9 mouse cellular contexts compared by ENCODE assay signal in the genomic region with DNA sequence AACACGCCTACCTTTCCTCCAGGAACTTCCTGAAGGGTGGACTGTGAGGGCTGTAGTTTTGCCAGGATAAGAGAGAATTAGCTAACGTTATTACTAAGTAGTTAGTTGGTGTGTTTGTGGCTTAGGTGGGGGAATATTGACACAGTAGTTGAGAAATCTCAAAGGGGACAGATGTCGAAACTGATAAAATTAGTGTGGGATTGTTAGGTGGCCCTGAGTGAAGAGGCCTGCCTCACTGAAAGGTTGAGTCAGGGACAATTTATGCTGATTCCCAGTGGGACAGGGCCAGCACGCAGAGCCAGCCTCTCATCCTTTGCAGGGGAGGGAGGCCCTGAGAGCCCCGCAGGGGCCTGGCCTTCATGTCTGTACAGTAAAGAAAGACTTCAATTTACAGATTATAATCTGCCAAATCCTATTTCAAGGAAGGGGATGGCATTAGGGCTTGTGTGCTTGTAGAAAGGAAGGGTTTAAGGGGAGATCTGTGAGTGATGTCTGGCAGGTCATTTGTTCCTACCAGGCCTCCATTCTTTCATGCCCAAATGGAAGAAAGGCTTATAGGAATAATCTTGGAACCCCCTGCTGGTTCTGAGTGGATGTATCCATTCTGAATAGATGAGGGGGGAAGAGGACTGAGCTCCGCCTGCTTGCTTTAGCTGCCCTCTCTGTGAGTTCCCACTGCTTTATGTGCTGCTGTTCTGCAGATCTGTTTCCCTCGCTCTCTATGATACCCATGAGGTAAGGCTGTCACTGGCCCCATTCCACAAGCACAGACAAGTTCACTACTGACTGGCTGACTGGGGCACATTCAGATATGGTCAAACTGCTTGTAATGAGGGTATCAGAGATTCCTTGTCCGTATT. TPM values are rescaled to one million over a fixed set of nuclear protein-coding genes. Genes with fewer than 3 reads are reported as not detected.
DNase-seq lines count a peak whose midpoint lies in the region; ATAC-seq and TF ChIP-seq lines count a peak whose summit lies in the region.
"Had no signal": no experiment of that assay in that cellular context is flagged by ENCODE, and none has a peak within 500 bp of the region (broad histone marks: within the 10 kb centered on the region; RNA-seq: fewer than 3 reads in every experiment).

No protein-coding gene starts in this region.

- no peak for TF ChIP-seq POLR2A in heart, adult 2 months (IDR thresholded peaks at IDR 0.05; ENCODE audit: insufficient read depth, low read depth, low read length)

- TF ChIP-seq EP300 in heart, adult 2 months (IDR thresholded peaks at IDR 0.05; ENCODE audit: insufficient read depth, low read depth, low read length) = no peak

- 0 out of 2 replicates have a peak, but pooled peaks have one; percentile 7 for TF ChIP-seq CTCF in heart, adult 2 months (IDR thresholded peaks at IDR 0.05)

- peaks cover 4% of the 10 kb centered on the region; the same call in 1 of the 2 replicates for H3K79me2 ChIP-seq in heart, adult 2 months (replicated peaks; ENCODE audit: control insufficient read depth, insufficient read depth, low read length)

- H3K27me3 ChIP-seq in heart, adult 2 months (ENCODE audit: control insufficient read depth, insufficient read depth, low read length) = no peaks in the 10 kb centered on the region
- no peaks in the 10 kb centered on the region for H3K27me3 ChIP-seq in heart, embryonic 11.5 days (ENCODE audit: control insufficient read depth, insufficient read depth, low read length)
- no peaks in the 10 kb centered on the region for H3K27me3 ChIP-seq in forebrain, embryonic 11.5 days (ENCODE audit: control insufficient read depth, insufficient read depth, low read length)
- no peaks in the 10 kb centered on the region for H3K27me3 ChIP-seq in liver, embryonic 15.5 days

- H3K4me1 ChIP-seq in heart, adult 2 months (ENCODE audit: control insufficient read depth, insufficient read depth, low read length) = peaks cover 16% of the 10 kb centered on the region
- H3K4me1 ChIP-seq in heart, embryonic 11.5 days (ENCODE audit: control insufficient read depth, insufficient read depth, low read length) = peaks cover 37% of the 10 kb centered on the region
- H3K4me1 ChIP-seq in forebrain, embryonic 11.5 days (replicated peaks; ENCODE audit: control insufficient read depth, insufficient read depth, low read length) = peaks cover 10% of the 10 kb centered on the region; the same call in 1 of the 2 replicates
- no peaks in the 10 kb centered on the region; the same call in 1 of the 2 replicates for H3K4me1 ChIP-seq in liver, embryonic 15.5 days (replicated peaks)

- no peak overlapping the region for H3K9ac ChIP-seq in heart, adult 2 months (ENCODE audit: low read depth, low read length)
- H3K9ac ChIP-seq in heart, embryonic 11.5 days (ENCODE audit: low read depth, low read length) = no peak overlapping the region
- no peak overlapping the region for H3K9ac ChIP-seq in forebrain, embryonic 11.5 days (ENCODE audit: low read length)
- no peak overlapping the region for H3K9ac ChIP-seq in liver, embryonic 15.5 days
- H3K9ac ChIP-seq: liver, embryonic 13.5 days had no signal

- no peak overlapping the region for H3K4me2 ChIP-seq in heart, embryonic 11.5 days
- no peak overlapping the region for H3K4me2 ChIP-seq in forebrain, embryonic 11.5 days (ENCODE audit: low read depth, low read length, severe bottlenecking)
- H3K4me2 ChIP-seq in liver, embryonic 15.5 days = no peak overlapping the region
- H3K4me2 ChIP-seq: liver, embryonic 13.5 days had no signal

- no peaks in the 10 kb centered on the region for H3K9me3 ChIP-seq in heart, embryonic 11.5 days (replicated peaks; ENCODE audit: control insufficient read depth, low read length)
- no peaks in the 10 kb centered on the region for H3K9me3 ChIP-seq in forebrain, embryonic 11.5 days (ENCODE audit: control insufficient read depth, low read length)
- H3K9me3 ChIP-seq in liver, embryonic 15.5 days (replicated peaks) = no peaks in the 10 kb centered on the region
- H3K9me3 ChIP-seq: liver, embryonic 13.5 days had no signal

- ATAC-seq in heart, embryonic 11.5 days (replicated peaks; ENCODE audit: insufficient number of reproducible peaks, low FRiP score, low TSS enrichment) = no peak
- ATAC-seq in forebrain, embryonic 11.5 days (replicated peaks; ENCODE audit: low FRiP score) = peak; percentile 89
- peak; percentile 67 for ATAC-seq in liver, embryonic 15.5 days (ENCODE audit: insufficient read depth)

- no peaks in the 10 kb centered on the region; the same call in 1 of the 2 replicates for H3K36me3 ChIP-seq in heart, adult 2 months (ENCODE audit: control insufficient read depth, insufficient read depth, low read length)
- no peaks in the 10 kb centered on the region for H3K36me3 ChIP-seq in heart, embryonic 11.5 days (ENCODE audit: control insufficient read depth, insufficient read depth, low read length)
- no peaks in the 10 kb centered on the region for H3K36me3 ChIP-seq in forebrain, embryonic 11.5 days (ENCODE audit: control insufficient read depth, insufficient read depth, low read length)
- H3K36me3 ChIP-seq in liver, embryonic 15.5 days (replicated peaks) = no peaks in the 10 kb centered on the region
- H3K36me3 ChIP-seq: liver, embryonic 13.5 days had no signal

- WGBS in heart, adult 2 months = 55% methylated on average over 8 of the region's 8 CpGs
- WGBS in heart, embryonic 11.5 days (ENCODE audit: insufficient replicate concordance) = 47% methylated on average over 8 of the region's 8 CpGs
- WGBS in forebrain, embryonic 11.5 days = 24% methylated on average over 8 of the region's 8 CpGs
- WGBS in liver, embryonic 15.5 days (ENCODE audit: insufficient replicate concordance) = 39% methylated on average over 8 of the region's 8 CpGs

- peak overlapping the region; percentile 34 for H3K27ac ChIP-seq in heart, adult 2 months
- H3K27ac ChIP-seq in heart, embryonic 11.5 days (ENCODE audit: low read depth, low read length) = no peak overlapping the region
- H3K27ac ChIP-seq in forebrain, embryonic 11.5 days (ENCODE audit: low read depth, low read length) = peak overlapping the region; percentile 57
- H3K27ac ChIP-seq in liver, embryonic 15.5 days (replicated peaks) = peak overlapping the region; percentile 45; the same call in 1 of the 2 replicates
- H3K27ac ChIP-seq: liver, embryonic 13.5 days had no signal

- no peak for DNase-seq in heart, adult 2 months
- peak; percentile 84 for DNase-seq in 416B (ENCODE audit: low read depth)
- DNase-seq in forebrain, embryonic 11.5 days (ENCODE audit: low spot score) = peak; percentile 61
- DNase-seq in thymus, postnatal 4 days = no peak
- no peak for DNase-seq in urinary bladder, adult 2 months (ENCODE audit: low spot score)
- DNase-seq in T-cell, adult 2 months (ENCODE audit: low spot score) = no peak
- DNase-seq: liver, embryonic 13.5 days had no signal

- no peak overlapping the region for H3K4me3 ChIP-seq in heart, adult 2 months
- no peak overlapping the region for H3K4me3 ChIP-seq in heart, embryonic 11.5 days (ENCODE audit: low read depth, low read length)
- no peak overlapping the region for H3K4me3 ChIP-seq in forebrain, embryonic 11.5 days (ENCODE audit: low read depth, low read length)
- H3K4me3 ChIP-seq in liver, embryonic 15.5 days (replicated peaks) = no peak overlapping the region
- H3K4me3 ChIP-seq: liver, embryonic 13.5 days had no signal

- intact Hi-C loops in heart, adult 2 months (cut with DNase I) = no loop called here

RNA-seq across cellular contexts. Expression of a gene that starts 41.7 kb away (rescaled TPM):
- 10 to 100 TPM; 25.6 to 26.2 TPM for total RNA-seq in heart, adult 2 months (2021)
- polyA plus RNA-seq in heart, adult 2 months (2012; rRNA removed) = 8.1 and 13.9 TPM in 2 replicates
- polyA plus RNA-seq in heart, embryonic 11.5 days (2014; fragmentation: Nextera tagmentation; extraction: Ambion mirVana) = 26.0 and 30.6 TPM in 2 replicates
- polyA plus RNA-seq in forebrain, embryonic 11.5 days (2014; fragmentation: Nextera tagmentation; extraction: Ambion mirVana) = 21.0 and 22.7 TPM in 2 replicates
- 2.4 and 3.2 TPM in 2 replicates for polyA plus RNA-seq in liver, embryonic 15.5 days (2015; fragmentation: Nextera tagmentation; extraction: Ambion mirVana)
- 25.0 and 32.2 TPM in 2 replicates for polyA plus RNA-seq in urinary bladder, adult 2 months (2012; rRNA removed)

Comparison
In these comparisons a context has a peak if more than half of its experiments do, and no peak if none do; other contexts are left out.
1. DNase-seq: peak in 416B (single experiment) and forebrain, embryonic 11.5 days (single experiment); none in heart, adult 2 months (0 of 2), thymus, postnatal 4 days (single experiment), urinary bladder, adult 2 months (single experiment) and T-cell, adult 2 months (single experiment).